Mouse (Mus musculus) liver, postnatal 0 days (tissue): Measurements from ENCODE around the gene Mbnl2.

Source experiments
- CTCF ChIP-seq: sonication (generic); IDR thresholded peaks from 2 replicates; pipeline ENCODE4 v1.5.1; 2016; ENCODE audit warnings: antibody characterized with exemption, low read depth
- EP300 ChIP-seq: IDR thresholded peaks from 2 replicates; pipeline ENCODE4 v1.6.1; 2016; ENCODE audit warnings: antibody characterized with exemption, low read depth, mild to moderate bottlenecking

GRCm38 (mm10) chr14:120370631-120371030 is 95.2 kb downstream of the Mbnl2 start:
- TF ChIP-seq CTCF: no peak
- TF ChIP-seq EP300: no peak
